Mouse (Mus musculus) CH12.LX (cell line): ENCODE results near the gene Usp51.

Experiments used
- CHD2 ChIP-seq: IDR thresholded peaks from 2 replicates; pipeline ENCODE4 v1.6.1; 2011; ENCODE audit warnings: low read length, improper control_type of control experiment
- CTCF ChIP-seq, 2 experiments: IDR thresholded peaks in 1 of 2; conservative IDR thresholded peaks in 1 of 2; 2 replicates each; pipeline ENCODE4 v1.5.1; 2011 to 2012; ENCODE audit warnings: low read depth in 2 of 2, low read length in 2 of 2, improper control_type of control experiment in 1 of 2, inconsistent platforms in 1 of 2, mild to moderate bottlenecking in 1 of 2, moderate library complexity in 1 of 2
- EP300 ChIP-seq: IDR thresholded peaks from 2 replicates; pipeline ENCODE4 v1.6.1; 2011; ENCODE audit warnings: low read length, improper control_type of control experiment
- ETS1 ChIP-seq: conservative IDR thresholded peaks from 2 replicates; pipeline ENCODE4 v1.6.1; 2012; ENCODE audit warnings: low read depth, mild to moderate bottlenecking, inconsistent platforms, low read length, improper control_type of control experiment, moderate library complexity
- HCFC1 ChIP-seq: IDR thresholded peaks from 2 replicates; pipeline ENCODE4 v1.6.1; 2012; ENCODE audit warnings: low read depth, mild to moderate bottlenecking, inconsistent platforms, low read length, improper control_type of control experiment
- NRF1 ChIP-seq: IDR thresholded peaks from 2 replicates; pipeline ENCODE4 v1.6.1; 2014; ENCODE audit warnings: low read depth, mild to moderate bottlenecking, inconsistent platforms, low read length, improper control_type of control experiment, moderate library complexity
- POLR2A ChIP-seq: IDR thresholded peaks from 2 replicates; pipeline ENCODE4 v1.6.1; 2011; ENCODE audit warnings: low read depth, mild to moderate bottlenecking, improper control_type of control experiment, low read length
- POLR2AphosphoS2 ChIP-seq: IDR thresholded peaks from 2 replicates; pipeline ENCODE4 v1.6.1; 2011; ENCODE audit warnings: low read depth, low read length, improper control_type of control experiment
- TBP ChIP-seq: conservative IDR thresholded peaks from 2 replicates; pipeline ENCODE4 v1.6.1; 2011; ENCODE audit warnings: low read depth, low read length, improper control_type of control experiment
- TCF12 ChIP-seq: IDR thresholded peaks from 2 replicates; pipeline ENCODE4 v1.6.1; 2014; ENCODE audit warnings: low read depth, mild to moderate bottlenecking, inconsistent platforms, low read length, improper control_type of control experiment
- UBTF ChIP-seq: IDR thresholded peaks from 2 replicates; pipeline ENCODE4 v1.6.1; 2012; ENCODE audit warnings: low read depth, mild to moderate bottlenecking, inconsistent platforms, low read length, improper control_type of control experiment, moderate library complexity
- ZKSCAN1 ChIP-seq: IDR thresholded peaks from 2 replicates; pipeline ENCODE4 v1.6.1; 2012; ENCODE audit warnings: low read depth, inconsistent platforms, low read length, improper control_type of control experiment, borderline replicate concordance
- ZNF384 ChIP-seq: IDR thresholded peaks from 2 replicates; pipeline ENCODE4 v1.6.1; 2012; ENCODE audit warnings: low read depth, low read length, improper control_type of control experiment, inconsistent platforms

DNA sequence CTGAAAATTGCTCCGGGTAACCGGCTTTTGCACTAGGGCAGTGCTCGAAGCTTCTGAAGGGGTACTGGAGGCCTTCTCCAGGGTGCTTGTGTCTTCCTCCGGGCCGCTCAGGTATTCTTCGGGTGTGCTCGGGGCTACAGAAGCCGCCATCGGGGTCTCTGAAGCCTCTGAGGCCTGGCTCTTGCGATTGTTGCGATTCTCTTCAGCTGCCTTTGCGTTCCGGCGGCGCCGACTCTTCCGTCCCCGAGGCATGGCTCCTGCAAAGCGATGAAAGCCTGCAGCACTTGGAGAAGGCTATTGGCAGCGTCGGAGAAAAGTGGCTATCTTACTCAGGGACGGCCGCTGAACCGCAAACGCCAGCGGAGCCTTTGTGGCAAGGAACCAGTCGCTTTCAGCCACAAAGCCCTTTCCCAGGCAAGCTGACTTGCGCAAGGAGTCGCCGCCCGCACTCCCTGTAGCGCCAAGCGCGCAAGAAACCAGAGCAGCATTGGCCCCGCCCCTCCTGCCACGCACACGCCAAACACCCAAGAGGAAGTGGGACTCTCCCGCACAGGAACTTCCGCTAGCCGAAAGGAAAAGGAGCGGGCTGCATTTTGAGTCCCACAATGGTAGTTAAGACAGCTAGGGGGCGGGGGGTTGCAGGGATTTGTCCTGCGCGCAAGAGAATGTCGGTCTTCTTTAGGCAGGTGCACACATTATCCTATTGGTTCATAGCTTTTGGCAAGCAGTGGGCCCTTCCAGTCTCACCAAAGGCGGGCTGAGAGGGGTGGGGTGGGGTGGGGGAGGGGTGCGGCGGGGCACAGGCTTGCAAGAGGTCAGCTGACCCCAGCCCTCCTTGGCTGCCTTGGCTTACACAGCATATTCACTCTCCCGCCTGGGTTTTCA, 31.1 kb downstream of the Usp51 start, which contains the start of gene Mageh1:
- TF ChIP-seq POLR2A (peak; percentile 52), CTCF (conservative IDR thresholded peaks at IDR 0.05 in 1 of 2, IDR thresholded peaks at IDR 0.05 in 1 of 2; ENCODE audit: low read depth in 2 of 2, low read length in 2 of 2) (no peak), TBP (no peak), EP300 (no peak), HCFC1 (peak; percentile 69), UBTF (no peak), POLR2AphosphoS2 (no peak), NRF1 (peak; percentile 66), TCF12 (no peak), CHD2 (no peak), ZNF384 (no peak), ZKSCAN1 (no peak), ETS1 (no peak)
